Mouse (Mus musculus): Measurements from ENCODE around the gene Olfr90. TPM values are rescaled to one million over a fixed set of nuclear protein-coding genes. Genes with fewer than 3 reads are reported as not detected.

Gene Olfr90
- total and polyA plus RNA-seq, 2 experiments from 2014 or later: not detected

- DNase-seq (ENCODE audit: low spot score): no peak
- Histone ChIP-seq H3K9me3 (ENCODE audit: low read length) (no peaks in the 10 kb centered on the region), H3K27me3 (ENCODE audit: insufficient read depth, low read length) (no peaks in the 10 kb centered on the region), H3K36me3 (ENCODE audit: insufficient read depth, low read length) (no peaks in the 10 kb centered on the region), H3K9ac (replicated peaks; ENCODE audit: low read length) (no peak overlapping the region), H3K4me2 (ENCODE audit: low read depth, low read length) (no peak overlapping the region), H3K4me3 (ENCODE audit: low read length) (no peak overlapping the region), H3K27ac (no peak overlapping the region), H3K4me1 (ENCODE audit: insufficient read depth, low read length) (no peaks in the 10 kb centered on the region; the same call in 1 of the 2 replicates)
- no peak for ATAC-seq
- WGBS: 63% methylated on average over 5 of the region's 5 CpGs
- TF ChIP-seq CTCF (IDR thresholded peaks at IDR 0.05; ENCODE audit: low read depth): peak; percentile 59
Measured at GRCm38 (mm10) chr17:37084632-37085031, 3.7 kb downstream of the Olfr90 start.

GRCm38 (mm10) chr17:37083327-37083726, 5.0 kb downstream of the Olfr90 start:
- DNase-seq (ENCODE audit: low spot score): peak; percentile 87
- Histone ChIP-seq H3K4me2 (ENCODE audit: low read depth, low read length) (no peak overlapping the region), H3K36me3 (ENCODE audit: insufficient read depth, low read length) (no peaks in the 10 kb centered on the region), H3K9ac (replicated peaks; ENCODE audit: low read length) (no peak overlapping the region), H3K4me3 (ENCODE audit: low read length) (no peak overlapping the region), H3K27ac (no peak overlapping the region), H3K27me3 (ENCODE audit: insufficient read depth, low read length) (no peaks in the 10 kb centered on the region), H3K9me3 (ENCODE audit: low read length) (no peaks in the 10 kb centered on the region), H3K4me1 (ENCODE audit: insufficient read depth, low read length) (no peaks in the 10 kb centered on the region; the same call in none of the 2 replicates)
- peak; percentile 92 for TF ChIP-seq CTCF (IDR thresholded peaks at IDR 0.05; ENCODE audit: low read depth)
- WGBS: 5% methylated on average over 8 of the region's 8 CpGs
- peak; percentile 73 for ATAC-seq

- Histone ChIP-seq H3K4me2 (ENCODE audit: low read depth, low read length) (no peak overlapping the region), H3K4me3 (ENCODE audit: low read length) (no peak overlapping the region), H3K27ac (no peak overlapping the region), H3K4me1 (ENCODE audit: insufficient read depth, low read length) (no peaks in the 10 kb centered on the region; the same call in none of the 2 replicates), H3K9me3 (ENCODE audit: low read length) (no peaks in the 10 kb centered on the region), H3K9ac (replicated peaks; ENCODE audit: low read length) (no peak overlapping the region), H3K27me3 (ENCODE audit: insufficient read depth, low read length) (no peaks in the 10 kb centered on the region), H3K36me3 (ENCODE audit: insufficient read depth, low read length) (peaks cover under 1% of the 10 kb centered on the region; the same call in 1 of the 2 replicates)
- ATAC-seq (peak; percentile 3; the same call in 1 of the 2 replicates), DNase-seq (ENCODE audit: low spot score) (no peak)
- no peak for TF ChIP-seq CTCF (IDR thresholded peaks at IDR 0.05; ENCODE audit: low read depth)
- 86% methylated on average over 4 of the region's 4 CpGs for WGBS
Measured at GRCm38 (mm10) chr17:37081659-37082058, 6.6 kb downstream of the Olfr90 start.

- H3K9me3 ChIP-seq (ENCODE audit: low read length): no peaks in the 10 kb centered on the region
- H3K36me3 ChIP-seq (ENCODE audit: insufficient read depth, low read length): peaks cover 7% of the 10 kb centered on the region
- H3K4me3 ChIP-seq (ENCODE audit: low read length): no peak overlapping the region
- no peak for TF ChIP-seq CTCF (IDR thresholded peaks at IDR 0.05; ENCODE audit: low read depth)
- 27% methylated on average over 5 of the region's 5 CpGs for WGBS
- no peak overlapping the region for H3K9ac ChIP-seq (replicated peaks; ENCODE audit: low read length)
- H3K27me3 ChIP-seq (ENCODE audit: insufficient read depth, low read length): no peaks in the 10 kb centered on the region
- no peak overlapping the region for H3K4me2 ChIP-seq (ENCODE audit: low read depth, low read length)
- ATAC-seq (no peak), DNase-seq (ENCODE audit: low spot score) (no peak)
- no peak overlapping the region for H3K27ac ChIP-seq
- no peaks in the 10 kb centered on the region; the same call in none of the 2 replicates for H3K4me1 ChIP-seq (ENCODE audit: insufficient read depth, low read length)
Measured at GRCm38 (mm10) chr17:37080119-37080518, 8.2 kb downstream of the Olfr90 start.

- ATAC-seq: peak; percentile 30; the same call in 1 of the 2 replicates
- TF ChIP-seq CTCF (IDR thresholded peaks at IDR 0.05; ENCODE audit: low read depth): no peak
- DNase-seq (ENCODE audit: low spot score): no peak
- H3K4me2 ChIP-seq (ENCODE audit: low read depth, low read length): no peak overlapping the region
- no peak overlapping the region; the same call in 1 of the 2 replicates for H3K27ac ChIP-seq
- no peak overlapping the region for H3K9ac ChIP-seq (replicated peaks; ENCODE audit: low read length)
- H3K27me3 ChIP-seq (ENCODE audit: insufficient read depth, low read length): no peaks in the 10 kb centered on the region
- H3K9me3 ChIP-seq (ENCODE audit: low read length): no peaks in the 10 kb centered on the region
- WGBS: 8% methylated on average over 2 of the region's 2 CpGs
- no peak overlapping the region for H3K4me3 ChIP-seq (ENCODE audit: low read length)
- peaks cover 18% of the 10 kb centered on the region for H3K36me3 ChIP-seq (ENCODE audit: insufficient read depth, low read length)
- no peaks in the 10 kb centered on the region; the same call in none of the 2 replicates for H3K4me1 ChIP-seq (ENCODE audit: insufficient read depth, low read length)
Measured at GRCm38 (mm10) chr17:37078990-37079389, 9.3 kb downstream of the Olfr90 start.

GRCm38 (mm10) chr17:37078193-37078592, 10.1 kb downstream of the Olfr90 start:
- Histone ChIP-seq H3K4me3 (ENCODE audit: low read length) (no peak overlapping the region), H3K27ac (no peak overlapping the region), H3K27me3 (ENCODE audit: insufficient read depth, low read length) (no peaks in the 10 kb centered on the region), H3K4me1 (ENCODE audit: insufficient read depth, low read length) (no peaks in the 10 kb centered on the region; the same call in none of the 2 replicates), H3K9me3 (ENCODE audit: low read length) (no peaks in the 10 kb centered on the region), H3K36me3 (ENCODE audit: insufficient read depth, low read length) (peaks cover 26% of the 10 kb centered on the region), H3K4me2 (ENCODE audit: low read depth, low read length) (no peak overlapping the region), H3K9ac (replicated peaks; ENCODE audit: low read length) (no peak overlapping the region)
- ATAC-seq (no peak), DNase-seq (ENCODE audit: low spot score) (no peak)
- TF ChIP-seq CTCF (IDR thresholded peaks at IDR 0.05; ENCODE audit: low read depth): no peak
- 24% methylated on average over 1 of the region's 1 CpGs for WGBS

- no peaks in the 10 kb centered on the region; the same call in none of the 2 replicates for H3K4me1 ChIP-seq (ENCODE audit: insufficient read depth, low read length)
- DNase-seq (ENCODE audit: low spot score) (no peak), ATAC-seq (no peak)
- H3K27ac ChIP-seq: no peak overlapping the region
- no peak overlapping the region for H3K9ac ChIP-seq (replicated peaks; ENCODE audit: low read length)
- H3K27me3 ChIP-seq (ENCODE audit: insufficient read depth, low read length): no peaks in the 10 kb centered on the region
- 88% methylated on average over 2 of the region's 2 CpGs for WGBS
- TF ChIP-seq CTCF (IDR thresholded peaks at IDR 0.05; ENCODE audit: low read depth): no peak
- no peak overlapping the region for H3K4me2 ChIP-seq (ENCODE audit: low read depth, low read length)
- H3K9me3 ChIP-seq (ENCODE audit: low read length): no peaks in the 10 kb centered on the region
- H3K36me3 ChIP-seq (ENCODE audit: insufficient read depth, low read length): peaks cover 48% of the 10 kb centered on the region
- no peak overlapping the region for H3K4me3 ChIP-seq (ENCODE audit: low read length)
Measured at GRCm38 (mm10) chr17:37075766-37076165, 12.5 kb downstream of the Olfr90 start.

Data from hindbrain, postnatal 0 days (tissue).